Comparison of ENCODE assay signal across 19 mouse cellular contexts in the genomic region with DNA sequence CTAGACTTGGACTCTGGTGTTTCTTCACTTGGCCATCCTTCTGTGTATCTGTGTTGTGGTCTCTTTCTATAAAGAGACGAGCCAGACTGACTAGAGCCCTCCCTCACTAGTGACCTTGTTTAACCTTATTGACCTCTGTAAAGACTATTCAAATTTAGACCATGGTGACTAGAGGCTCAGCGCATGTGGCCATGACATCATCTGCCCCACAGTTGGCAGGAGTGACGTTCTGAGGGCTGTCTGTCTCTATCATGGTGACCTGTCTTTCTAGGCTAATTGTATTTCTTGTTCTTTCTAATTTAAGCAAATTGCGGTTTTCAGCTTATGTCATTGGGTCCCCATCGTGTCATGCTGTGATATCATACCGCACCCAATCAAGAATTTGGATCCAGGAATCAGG.
"Had no signal": no experiment of that assay in that cellular context is flagged by ENCODE, and none has a peak within 500 bp of the region (broad histone marks: within the 10 kb centered on the region; RNA-seq: fewer than 3 reads in every experiment).

No protein-coding gene starts in this region.

- ATAC-seq: midbrain, embryonic 16.5 days had no signal

- H3K36me3 ChIP-seq: liver, embryonic 15.5 days; midbrain, embryonic 10.5 days; midbrain, embryonic 12.5 days; neural tube, embryonic 13.5 days; neural tube, embryonic 15.5 days had no signal

- H3K4me1 ChIP-seq: midbrain, embryonic 12.5 days had no signal

- H3K4me3 ChIP-seq: liver, embryonic 15.5 days; midbrain, embryonic 10.5 days; midbrain, embryonic 12.5 days; myocyte; neural tube, embryonic 13.5 days; neural tube, embryonic 15.5 days had no signal

- H3K27ac ChIP-seq: liver, embryonic 15.5 days; midbrain, embryonic 10.5 days; midbrain, embryonic 12.5 days; neural tube, embryonic 13.5 days; neural tube, embryonic 15.5 days had no signal

- H3K4me2 ChIP-seq: liver, embryonic 15.5 days; midbrain, embryonic 12.5 days; neural tube, embryonic 13.5 days; neural tube, embryonic 15.5 days had no signal

- H3K9ac ChIP-seq: liver, embryonic 15.5 days; midbrain, embryonic 12.5 days; neural tube, embryonic 13.5 days; neural tube, embryonic 15.5 days had no signal

- H3K27me3 ChIP-seq: liver, embryonic 15.5 days; midbrain, embryonic 12.5 days; neural tube, embryonic 13.5 days; neural tube, embryonic 15.5 days had no signal

- DNase-seq: lung, adult 18-20 months; lung, postnatal 14 days; lung, postnatal 36 days; midbrain, embryonic 14.5 days; retina, postnatal 1 day; right cerebral cortex, adult 18-20 months; right cerebral cortex, postnatal 25 days; right cerebral cortex, postnatal 4 days; spleen, adult 18-20 months; thymus, adult 18-20 months; thymus, postnatal 14 days; thymus, postnatal 36 days had no signal

- H3K9me3 ChIP-seq: liver, embryonic 15.5 days; midbrain, embryonic 10.5 days; midbrain, embryonic 12.5 days; neural tube, embryonic 13.5 days; neural tube, embryonic 15.5 days had no signal
